Mouse (Mus musculus): ENCODE measurements at regions not wholly inside any gene's neighbourhood (a gene's known extent, or its start where the extent isn't known, plus 50 kb on each side); places are given as distances from the start of the nearest gene placed in this dataset.
A peak's percentile ranks its signal among the peaks of the same experiment; 100 is the strongest.

GRCm38 (mm10) chr16:50489244-50489643 lies 57.1 kb upstream of the Bbx start:
- Histone ChIP-seq H3K4me1 (replicated peaks; ENCODE audit: low read depth, low read length) (peaks cover 18% of the 10 kb centered on the region), H3K36me3 (ENCODE audit: insufficient read depth, low read length) (no peaks in the 10 kb centered on the region), H3K9me3 (ENCODE audit: low read length) (no peaks in the 10 kb centered on the region), H3K4me3 (replicated peaks; ENCODE audit: low read length) (no peak overlapping the region), H3K27me3 (ENCODE audit: insufficient read depth, low read length) (0 out of 2 replicates have a peak, but pooled peaks cover 8% of the 10 kb centered on the region)
- TF ChIP-seq NANOG (IDR thresholded peaks at IDR 0.05; ENCODE audit: borderline replicate concordance, low read length) (no peak), CTCF (conservative IDR thresholded peaks at IDR 0.05; ENCODE audit: low read length) (no peak), POU5F1 (IDR thresholded peaks at IDR 0.05; ENCODE audit: borderline replicate concordance, low read length) (no peak)

GRCm38 (mm10) chr16:50482360-50482786 lies 50.2 kb upstream of the Bbx start:
- Histone ChIP-seq H3K4me1 (replicated peaks; ENCODE audit: low read depth, low read length) (peaks cover 63% of the 10 kb centered on the region), H3K27me3 (ENCODE audit: insufficient read depth, low read length) (0 out of 2 replicates have a peak, but pooled peaks cover 8% of the 10 kb centered on the region)
- TF ChIP-seq NANOG (IDR thresholded peaks at IDR 0.05; ENCODE audit: borderline replicate concordance, low read length) (peak; percentile 64), POU5F1 (IDR thresholded peaks at IDR 0.05; ENCODE audit: borderline replicate concordance, low read length) (no peak)

More at GRCm38 (mm10) chr16:50482360-50482786, 50.2 kb upstream of the Bbx start:
- H3K36me3 ChIP-seq (ENCODE audit: insufficient read depth, low read length) = no peaks in the 10 kb centered on the region
- H3K9me3 ChIP-seq (ENCODE audit: low read length) = peaks cover 10% of the 10 kb centered on the region
- peak overlapping the region; percentile 51 for H3K4me3 ChIP-seq (replicated peaks; ENCODE audit: low read length)
